Mouse (Mus musculus): ENCODE data around the gene Capns1. TPM values are rescaled to one million over a fixed set of nuclear protein-coding genes. Genes with fewer than 3 reads are reported as not detected.
A peak's percentile ranks its signal among the peaks of the same experiment; 100 is the strongest.
"Not testable (repeated sequence)": the region's sequence is repeated elsewhere in the genome, so short reads cannot be mapped to it uniquely, and the experiment has no call there.

Gene Capns1
- 95.8 and 99.8 TPM in 2 replicates for polyA plus RNA-seq (2014; fragmentation: Nextera tagmentation; extraction: Ambion mirVana)

GRCm38 (mm10) chr7:30198481-30198971 is at the start of gene Capns1:
TSS of gene Capns1 (minus strand) at chr7:30198811.
- no peak for ATAC-seq (ENCODE audit: insufficient number of reproducible peaks, insufficient read depth, low FRiP score, low read depth)
- peaks cover under 1% of the 10 kb centered on the region for H3K4me1 ChIP-seq (ENCODE audit: control insufficient read depth, insufficient read depth, low read length)
- no peaks in the 10 kb centered on the region for H3K9me3 ChIP-seq (ENCODE audit: control insufficient read depth, low read depth, low read length)
- H3K27ac ChIP-seq (ENCODE audit: low read length): peak within 1 kb of the TSS; percentile 18; the same call in 1 of the 2 replicates
- no peaks in the 10 kb centered on the region for H3K36me3 ChIP-seq (ENCODE audit: control insufficient read depth, insufficient read depth, low read length)
- 11% methylated on average over 8 of the region's 8 CpGs for whole genome bisulfite sequencing
- H3K4me3 ChIP-seq (ENCODE audit: low read depth, low read length): no peak within 1 kb of the TSS
- H3K27me3 ChIP-seq (ENCODE audit: control insufficient read depth, insufficient read depth, low read length): no peaks in the 10 kb centered on the region
- no peak within 1 kb of the TSS; the same call in 1 of the 2 replicates for H3K9ac ChIP-seq (replicated peaks; ENCODE audit: low read depth, low read length)
- peak within 1 kb of the TSS; percentile 22; the same call in 1 of the 2 replicates for H3K4me2 ChIP-seq (replicated peaks; ENCODE audit: low read depth, low read length)

- ATAC-seq (ENCODE audit: insufficient number of reproducible peaks, insufficient read depth, low FRiP score, low read depth); H3K4me1 ChIP-seq (ENCODE audit: control insufficient read depth, insufficient read depth, low read length); H3K4me2 ChIP-seq (replicated peaks; ENCODE audit: low read depth, low read length); H3K9ac ChIP-seq (replicated peaks; ENCODE audit: low read depth, low read length); H3K27ac ChIP-seq (ENCODE audit: low read length); H3K9me3 ChIP-seq (ENCODE audit: control insufficient read depth, low read depth, low read length); H3K4me3 ChIP-seq (ENCODE audit: low read depth, low read length); H3K36me3 ChIP-seq (ENCODE audit: control insufficient read depth, insufficient read depth, low read length); H3K27me3 ChIP-seq (ENCODE audit: control insufficient read depth, insufficient read depth, low read length): not testable (repeated sequence)
- WGBS: 85% methylated on average over 3 of the region's 3 CpGs
These were observed 38.8 kb upstream of the Capns1 start for GRCm38 (mm10) chr7:30237374-30237773.

- Histone ChIP-seq H3K27ac (ENCODE audit: low read length) (no peak within 1 kb of the TSS), H3K27me3 (ENCODE audit: control insufficient read depth, insufficient read depth, low read length) (no peaks in the 10 kb centered on the region), H3K4me1 (ENCODE audit: control insufficient read depth, insufficient read depth, low read length) (peaks cover 14% of the 10 kb centered on the region; the same call in 1 of the 2 replicates), H3K4me2 (replicated peaks; ENCODE audit: low read depth, low read length) (no peak within 1 kb of the TSS), H3K36me3 (ENCODE audit: control insufficient read depth, insufficient read depth, low read length) (peaks cover 10% of the 10 kb centered on the region), H3K9me3 (ENCODE audit: control insufficient read depth, low read depth, low read length) (no peaks in the 10 kb centered on the region), H3K9ac (replicated peaks; ENCODE audit: low read depth, low read length) (no peak within 1 kb of the TSS), H3K4me3 (ENCODE audit: low read depth, low read length) (no peak within 1 kb of the TSS)
- 77% methylated on average over 4 of the region's 4 CpGs for WGBS
- no peak for ATAC-seq (ENCODE audit: insufficient number of reproducible peaks, insufficient read depth, low FRiP score, low read depth)
These were observed 37.0 kb upstream of the Capns1 start, which contains the start of gene Ovol3 for GRCm38 (mm10) chr7:30235625-30236024. TSS of gene Ovol3 (minus strand) at chr7:30235725.

- H3K4me1 ChIP-seq (ENCODE audit: control insufficient read depth, insufficient read depth, low read length): peaks cover 14% of the 10 kb centered on the region; the same call in 1 of the 2 replicates
- H3K4me3 ChIP-seq (ENCODE audit: low read depth, low read length): no peak overlapping the region
- no peak overlapping the region for H3K9ac ChIP-seq (replicated peaks; ENCODE audit: low read depth, low read length)
- H3K4me2 ChIP-seq (replicated peaks; ENCODE audit: low read depth, low read length): no peak overlapping the region
- ATAC-seq (ENCODE audit: insufficient number of reproducible peaks, insufficient read depth, low FRiP score, low read depth): no peak
- H3K36me3 ChIP-seq (ENCODE audit: control insufficient read depth, insufficient read depth, low read length): peaks cover 6% of the 10 kb centered on the region
- 88% methylated on average over 8 of the region's 8 CpGs for WGBS
- H3K27ac ChIP-seq (ENCODE audit: low read length): no peak overlapping the region
- H3K27me3 ChIP-seq (ENCODE audit: control insufficient read depth, insufficient read depth, low read length): no peaks in the 10 kb centered on the region
- H3K9me3 ChIP-seq (ENCODE audit: control insufficient read depth, low read depth, low read length): no peaks in the 10 kb centered on the region
These were observed 36.5 kb upstream of the Capns1 start for GRCm38 (mm10) chr7:30235091-30235490.

- ATAC-seq (ENCODE audit: insufficient number of reproducible peaks, insufficient read depth, low FRiP score, low read depth): no peak
- WGBS: 94% methylated on average over 15 of the region's 15 CpGs
- H3K9ac ChIP-seq (replicated peaks; ENCODE audit: low read depth, low read length): no peak overlapping the region
- peaks cover 8% of the 10 kb centered on the region; the same call in 1 of the 2 replicates for H3K36me3 ChIP-seq (ENCODE audit: control insufficient read depth, insufficient read depth, low read length)
- H3K9me3 ChIP-seq (ENCODE audit: control insufficient read depth, low read depth, low read length): no peaks in the 10 kb centered on the region
- no peak overlapping the region for H3K4me2 ChIP-seq (replicated peaks; ENCODE audit: low read depth, low read length)
- H3K27me3 ChIP-seq (ENCODE audit: control insufficient read depth, insufficient read depth, low read length): no peaks in the 10 kb centered on the region
- no peak overlapping the region for H3K4me3 ChIP-seq (ENCODE audit: low read depth, low read length)
- H3K4me1 ChIP-seq (ENCODE audit: control insufficient read depth, insufficient read depth, low read length): peaks cover 14% of the 10 kb centered on the region; the same call in 1 of the 2 replicates
- H3K27ac ChIP-seq (ENCODE audit: low read length): no peak overlapping the region
These were observed 35.8 kb upstream of the Capns1 start for GRCm38 (mm10) chr7:30234276-30234858.

GRCm38 (mm10) chr7:30233387-30233786 is 34.8 kb upstream of the Capns1 start:
- WGBS: 89% methylated on average over 20 of the region's 20 CpGs
- no peak overlapping the region for H3K4me3 ChIP-seq (ENCODE audit: low read depth, low read length)
- peaks cover 14% of the 10 kb centered on the region; the same call in 1 of the 2 replicates for H3K4me1 ChIP-seq (ENCODE audit: control insufficient read depth, insufficient read depth, low read length)

GRCm38 (mm10) chr7:30232631-30233148 is 34.1 kb upstream of the Capns1 start:
- H3K4me3 ChIP-seq (ENCODE audit: low read depth, low read length): peak overlapping the region; percentile 49
- peak overlapping the region; percentile 61 for H3K9ac ChIP-seq (replicated peaks; ENCODE audit: low read depth, low read length)
- ATAC-seq (ENCODE audit: insufficient number of reproducible peaks, insufficient read depth, low FRiP score, low read depth): peak; percentile 26; the same call in 1 of the 2 replicates
- H3K27ac ChIP-seq (ENCODE audit: low read length): peak overlapping the region; percentile 87
- no peaks in the 10 kb centered on the region for H3K27me3 ChIP-seq (ENCODE audit: control insufficient read depth, insufficient read depth, low read length)
- H3K36me3 ChIP-seq (ENCODE audit: control insufficient read depth, insufficient read depth, low read length): peaks cover 8% of the 10 kb centered on the region
- no peaks in the 10 kb centered on the region for H3K9me3 ChIP-seq (ENCODE audit: control insufficient read depth, low read depth, low read length)
- peak overlapping the region; percentile 86 for H3K4me2 ChIP-seq (replicated peaks; ENCODE audit: low read depth, low read length)
- peaks cover 14% of the 10 kb centered on the region; the same call in 1 of the 2 replicates for H3K4me1 ChIP-seq (ENCODE audit: control insufficient read depth, insufficient read depth, low read length)
- WGBS: 4% methylated on average over 24 of the region's 24 CpGs

More at GRCm38 (mm10) chr7:30233387-30233786, 34.8 kb upstream of the Capns1 start:
- peak overlapping the region; percentile 86; the same call in 1 of the 2 replicates for H3K4me2 ChIP-seq (replicated peaks; ENCODE audit: low read depth, low read length)
- no peaks in the 10 kb centered on the region for H3K9me3 ChIP-seq (ENCODE audit: control insufficient read depth, low read depth, low read length)
- ATAC-seq (ENCODE audit: insufficient number of reproducible peaks, insufficient read depth, low FRiP score, low read depth): no peak
- peaks cover 8% of the 10 kb centered on the region; the same call in 1 of the 2 replicates for H3K36me3 ChIP-seq (ENCODE audit: control insufficient read depth, insufficient read depth, low read length)
- no peaks in the 10 kb centered on the region for H3K27me3 ChIP-seq (ENCODE audit: control insufficient read depth, insufficient read depth, low read length)
- no peak overlapping the region for H3K27ac ChIP-seq (ENCODE audit: low read length)
- H3K9ac ChIP-seq (replicated peaks; ENCODE audit: low read depth, low read length): no peak overlapping the region

- H3K9me3 ChIP-seq (ENCODE audit: control insufficient read depth, low read depth, low read length): no peaks in the 10 kb centered on the region
- H3K4me1 ChIP-seq (ENCODE audit: control insufficient read depth, insufficient read depth, low read length): peaks cover 14% of the 10 kb centered on the region; the same call in 1 of the 2 replicates
- ATAC-seq (ENCODE audit: insufficient number of reproducible peaks, insufficient read depth, low FRiP score, low read depth): peak; percentile 95
- no peaks in the 10 kb centered on the region for H3K27me3 ChIP-seq (ENCODE audit: control insufficient read depth, insufficient read depth, low read length)
- peaks cover 16% of the 10 kb centered on the region for H3K36me3 ChIP-seq (ENCODE audit: control insufficient read depth, insufficient read depth, low read length)
- H3K4me3 ChIP-seq (ENCODE audit: low read depth, low read length): peak within 1 kb of the TSS; percentile 49
- WGBS: under 1% methylated on average over 67 of the region's 67 CpGs
- peak within 1 kb of the TSS; percentile 86 for H3K4me2 ChIP-seq (replicated peaks; ENCODE audit: low read depth, low read length)
- peak within 1 kb of the TSS; percentile 87 for H3K27ac ChIP-seq (ENCODE audit: low read length)
- peak within 1 kb of the TSS; percentile 61 for H3K9ac ChIP-seq (replicated peaks; ENCODE audit: low read depth, low read length)
These were observed 33.3 kb upstream of the Capns1 start, which contains the start of the genes Polr2i and Tbcb for GRCm38 (mm10) chr7:30231669-30232454. TSS of gene Polr2i (plus strand) at chr7:30231948. TSS of gene Tbcb (minus strand) at chr7:30232272.

Measured in stomach, embryonic 14.5 days (tissue).